Comparison of ENCODE assay signal across 23 mouse cellular contexts in the genomic region with DNA sequence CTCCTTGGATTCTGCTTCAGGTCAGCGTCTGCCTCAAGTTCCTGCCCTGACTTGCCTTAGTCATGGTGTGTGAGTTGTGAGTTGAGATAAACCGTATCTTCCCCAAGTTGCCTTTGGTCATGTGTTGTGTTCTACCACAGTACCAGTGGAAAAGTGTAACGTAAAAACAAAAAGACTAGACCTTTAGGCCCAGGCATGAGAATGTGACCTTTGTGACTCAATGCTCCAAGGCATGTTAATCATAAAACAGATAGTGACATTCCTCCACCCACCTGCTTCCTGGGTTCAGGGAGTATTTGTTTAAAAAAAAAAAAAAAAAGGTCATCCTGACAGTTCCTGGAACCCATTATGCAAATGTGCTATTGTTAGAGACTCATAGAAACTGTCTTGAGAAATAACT.
A peak's percentile ranks its signal among the peaks of the same experiment; 100 is the strongest.
DNase-seq lines count a peak whose midpoint lies in the region; ATAC-seq and TF ChIP-seq lines count a peak whose summit lies in the region.
"Had no signal": no experiment of that assay in that cellular context is flagged by ENCODE, and none has a peak within 500 bp of the region (broad histone marks: within the 10 kb centered on the region; RNA-seq: fewer than 3 reads in every experiment).

No protein-coding gene starts in this region.

- TF ChIP-seq POLR2A in olfactory bulb, adult 2 months (IDR thresholded peaks at IDR 0.05; ENCODE audit: insufficient read depth, low read depth, low read length), result no peak

- ATAC-seq in kidney, embryonic 14.5 days (ENCODE audit: low FRiP score, low TSS enrichment), result no peak
- no peak for ATAC-seq in midbrain, embryonic 15.5 days (replicated peaks)
- ATAC-seq: forebrain, embryonic 14.5 days; forebrain, postnatal 0 days; hindbrain, embryonic 16.5 days had no signal

- DNase-seq in kidney, adult 18-20 months, result peak; percentile 8
- DNase-seq in kidney, adult 9 months, result peak; percentile 85
- no peak for DNase-seq in kidney, postnatal 4 days
- DNase-seq: adrenal gland, adult 2 months; adrenal gland, postnatal 14 days; B cell, adult 2 months; cerebellum, adult 11 months; cerebellum, adult 2 months; cerebellum, adult 9-11 months; cerebellum, postnatal 25 days; forebrain, postnatal 0 days; gastrocnemius, adult 2 months; gastrocnemius, postnatal 14 days; heart, adult 11 months had no signal

- no peak for TF ChIP-seq CTCF in olfactory bulb, adult 2 months (IDR thresholded peaks at IDR 0.05; ENCODE audit: insufficient read depth, low read depth, low read length)

- H3K27ac ChIP-seq in kidney, embryonic 14.5 days (ENCODE audit: low read depth, low read length), result no peak overlapping the region
- peak overlapping the region; percentile 61 for H3K27ac ChIP-seq in olfactory bulb, adult 2 months (ENCODE audit: insufficient read depth, low read depth, low read length)
- H3K27ac ChIP-seq in midbrain, embryonic 15.5 days, result no peak overlapping the region
- H3K27ac ChIP-seq: embryonic facial prominence, embryonic 12.5 days; embryonic facial prominence, embryonic 15.5 days; gastrocnemius, adult 2 months; hindbrain, embryonic 13.5 days had no signal

- H3K4me2 ChIP-seq in kidney, embryonic 14.5 days (replicated peaks; ENCODE audit: low read depth, low read length), result no peak overlapping the region
- H3K4me2 ChIP-seq in midbrain, embryonic 15.5 days, result no peak overlapping the region
- H3K4me2 ChIP-seq: embryonic facial prominence, embryonic 12.5 days; embryonic facial prominence, embryonic 15.5 days; heart, embryonic 11.5 days; hindbrain, embryonic 13.5 days had no signal

- no peak overlapping the region for H3K9ac ChIP-seq in kidney, embryonic 14.5 days (ENCODE audit: low read depth, low read length)
- H3K9ac ChIP-seq in midbrain, embryonic 15.5 days, result no peak overlapping the region
- H3K9ac ChIP-seq: embryonic facial prominence, embryonic 12.5 days; embryonic facial prominence, embryonic 15.5 days; forebrain, postnatal 0 days; hindbrain, embryonic 13.5 days had no signal

- peaks cover 4% of the 10 kb centered on the region; the same call in 1 of the 2 replicates for H3K9me3 ChIP-seq in kidney, embryonic 14.5 days (ENCODE audit: control insufficient read depth, low read length)
- 0 out of 2 replicates have a peak, but pooled peaks cover 2% of the 10 kb centered on the region for H3K9me3 ChIP-seq in midbrain, embryonic 15.5 days
- H3K9me3 ChIP-seq: embryonic facial prominence, embryonic 12.5 days; embryonic facial prominence, embryonic 15.5 days; hindbrain, embryonic 13.5 days had no signal

- 91% methylated on average over 3 of the region's 3 CpGs for WGBS in kidney, embryonic 14.5 days
- WGBS in olfactory bulb, adult 2 months, result 78% methylated on average over 3 of the region's 3 CpGs
- 87% methylated on average over 3 of the region's 3 CpGs for WGBS in midbrain, embryonic 15.5 days

- no peaks in the 10 kb centered on the region for H3K27me3 ChIP-seq in kidney, embryonic 14.5 days (ENCODE audit: control insufficient read depth, insufficient read depth, low read length)
- no peaks in the 10 kb centered on the region for H3K27me3 ChIP-seq in midbrain, embryonic 15.5 days (replicated peaks)
- H3K27me3 ChIP-seq: embryonic facial prominence, embryonic 12.5 days; embryonic facial prominence, embryonic 15.5 days; hindbrain, embryonic 13.5 days had no signal

- no peaks in the 10 kb centered on the region for H3K36me3 ChIP-seq in kidney, embryonic 14.5 days (ENCODE audit: control insufficient read depth, insufficient read depth, low read length)
- no peaks in the 10 kb centered on the region for H3K36me3 ChIP-seq in midbrain, embryonic 15.5 days (replicated peaks)
- H3K36me3 ChIP-seq: embryonic facial prominence, embryonic 12.5 days; embryonic facial prominence, embryonic 15.5 days; hindbrain, embryonic 13.5 days had no signal

- no peak overlapping the region for H3K4me3 ChIP-seq in kidney, embryonic 14.5 days (ENCODE audit: low read length)
- H3K4me3 ChIP-seq in olfactory bulb, adult 2 months (ENCODE audit: insufficient read depth, low read depth, low read length), result no peak overlapping the region
- no peak overlapping the region for H3K4me3 ChIP-seq in midbrain, embryonic 15.5 days
- H3K4me3 ChIP-seq: embryonic facial prominence, embryonic 12.5 days; embryonic facial prominence, embryonic 15.5 days; gastrocnemius, adult 2 months; hindbrain, embryonic 13.5 days had no signal

- H3K4me1 ChIP-seq in kidney, embryonic 14.5 days (ENCODE audit: control insufficient read depth, insufficient read depth, low read length), result no peaks in the 10 kb centered on the region
- peaks cover 7% of the 10 kb centered on the region for H3K4me1 ChIP-seq in olfactory bulb, adult 2 months (ENCODE audit: control insufficient read depth, insufficient read depth, low read length)
- H3K4me1 ChIP-seq in midbrain, embryonic 15.5 days, result no peaks in the 10 kb centered on the region
- H3K4me1 ChIP-seq: embryonic facial prominence, embryonic 12.5 days; embryonic facial prominence, embryonic 15.5 days; hindbrain, embryonic 13.5 days had no signal

Comparison
In these comparisons a context has a peak if more than half of its experiments do, and no peak if none do; other contexts are left out.
1. DNase-seq: peak in kidney, adult 18-20 months (single experiment) and kidney, adult 9 months (single experiment); none in kidney, postnatal 4 days (0 of 2).